Mouse (Mus musculus) lung, postnatal 0 days (tissue): ENCODE measurements at regions not wholly inside any gene's neighbourhood (a gene's known extent, or its start where the extent isn't known, plus 50 kb on each side); places are given as distances from the start of the nearest gene placed in this dataset.

ENCODE experiments used
- ATAC-seq: fragments of 200-750 bp; cut with Nextera tagmentation; 2 replicates; pipeline ENCODE4 v1.8.0; 2017; ENCODE audit warnings: moderate library complexity
- DNase-seq: peaks from one replicate; pipeline ENCODE4 v3.0.0-alpha.2; 2016; ENCODE audit warnings: low spot score
- H3K27ac ChIP-seq: fragments of 300-500 bp; sonication (generic); 2 replicates; pipeline ENCODE4 v1.5.1; 2014; ENCODE audit warnings: antibody characterized with exemption, mild to moderate bottlenecking, low read length, mixed read lengths
- H3K27me3 ChIP-seq: fragments of 300-500 bp; sonication (generic); replicated peaks from 2 replicates; pipeline ENCODE4 v1.6.1; 2014; ENCODE audit warnings: low read length, mixed read lengths; ENCODE audit not compliant: insufficient read depth
- H3K36me3 ChIP-seq: fragments of 300-500 bp; sonication (generic); 2 replicates; pipeline ENCODE4 v1.6.1; 2014; ENCODE audit warnings: low read length, mixed read lengths; ENCODE audit not compliant: insufficient read depth
- H3K4me1 ChIP-seq: fragments of 300-500 bp; sonication (generic); 2 replicates; pipeline ENCODE4 v1.6.1; 2014; ENCODE audit warnings: antibody characterized with exemption, low read depth, low read length, mixed read lengths; ENCODE audit not compliant: insufficient read depth
- H3K4me2 ChIP-seq: fragments of 300-500 bp; sonication (generic); replicated peaks from 2 replicates; pipeline ENCODE4 v1.6.1; 2014; ENCODE audit warnings: low read depth, mild to moderate bottlenecking, low read length, moderate library complexity, mixed read lengths
- H3K4me3 ChIP-seq: fragments of 300-500 bp; sonication (generic); 2 replicates; pipeline ENCODE4 v1.5.1; 2014; ENCODE audit warnings: low read depth, low read length
- H3K9ac ChIP-seq: fragments of 300-500 bp; sonication (generic); replicated peaks from 2 replicates; pipeline ENCODE4 v1.6.1; 2014; ENCODE audit warnings: low read depth, mild to moderate bottlenecking
- H3K9me3 ChIP-seq: fragments of 300-500 bp; sonication (generic); 2 replicates; pipeline ENCODE4 v1.6.1; 2016; ENCODE audit warnings: low read length, mixed read lengths
- CTCF ChIP-seq: IDR thresholded peaks from 2 replicates; pipeline ENCODE4 v1.5.1; 2016; ENCODE audit warnings: antibody characterized with exemption, mild to moderate bottlenecking
- EP300 ChIP-seq: IDR thresholded peaks from 2 replicates; pipeline ENCODE4 v1.6.1; 2016; ENCODE audit warnings: antibody characterized with exemption, mild to moderate bottlenecking, control low read depth
- WGBS: fragments of 180-500 bp; shearing (Covaris S2); extraction: QIAGEN DNeasy Blood & Tissue Kit; methylation state at CpG from one replicate; pipeline ENCODE4 v1.1.7; 2014; 5-methylcytosine and 5-hydroxymethylcytosine counted together

GRCm38 (mm10) chr16:25042669-25043440 lies 243.8 kb upstream of the Tprg start:
- ATAC-seq: peak; percentile 65

GRCm38 (mm10) chr16:25044637-25045036 lies 242.0 kb upstream of the Tprg start:
- Histone ChIP-seq H3K4me1 (0 out of 2 replicates have a peak, but pooled peaks cover 15% of the 10 kb centered on the region), H3K27ac (no peak overlapping the region), H3K27me3 (no peaks in the 10 kb centered on the region), H3K9me3 (no peaks in the 10 kb centered on the region), H3K4me2 (no peak overlapping the region), H3K36me3 (no peaks in the 10 kb centered on the region), H3K4me3 (no peak overlapping the region), H3K9ac (no peak overlapping the region)
- DNase-seq (no peak), ATAC-seq (no peak)
- TF ChIP-seq EP300 (no peak), CTCF (no peak)
- 73% methylated on average over 3 of the region's 3 CpGs for WGBS

More at GRCm38 (mm10) chr16:25042669-25043440, 243.8 kb upstream of the Tprg start:
- Histone ChIP-seq H3K9ac (no peak overlapping the region), H3K36me3 (no peaks in the 10 kb centered on the region), H3K27me3 (no peaks in the 10 kb centered on the region), H3K4me1 (0 out of 2 replicates have a peak, but pooled peaks cover 15% of the 10 kb centered on the region), H3K4me3 (no peak overlapping the region), H3K4me2 (no peak overlapping the region), H3K27ac (no peak overlapping the region), H3K9me3 (no peaks in the 10 kb centered on the region)
- DNase-seq: peak; percentile 53
- TF ChIP-seq CTCF (no peak), EP300 (no peak)
- 45% methylated on average over 8 of the region's 8 CpGs for WGBS

GRCm38 (mm10) chr16:25047726-25048125 lies 238.9 kb upstream of the Tprg start:
- no peaks in the 10 kb centered on the region for H3K36me3 ChIP-seq
- H3K4me3 ChIP-seq: no peak overlapping the region
- no peaks in the 10 kb centered on the region for H3K27me3 ChIP-seq
- WGBS: 78% methylated on average over 2 of the region's 2 CpGs
- H3K9ac ChIP-seq: no peak overlapping the region
- H3K9me3 ChIP-seq: no peaks in the 10 kb centered on the region
- H3K4me2 ChIP-seq: no peak overlapping the region
- DNase-seq (no peak), ATAC-seq (no peak)
- no peak overlapping the region for H3K27ac ChIP-seq
- peaks cover 18% of the 10 kb centered on the region for H3K4me1 ChIP-seq
- TF ChIP-seq CTCF (no peak), EP300 (no peak)

GRCm38 (mm10) chr16:25049928-25050510 lies 236.6 kb upstream of the Tprg start:
- H3K9ac ChIP-seq: no peak overlapping the region
- H3K4me3 ChIP-seq: no peak overlapping the region
- H3K27me3 ChIP-seq: no peaks in the 10 kb centered on the region
- no peak overlapping the region for H3K27ac ChIP-seq
- 33% methylated on average over 7 of the region's 7 CpGs for WGBS
- no peaks in the 10 kb centered on the region for H3K36me3 ChIP-seq
- no peaks in the 10 kb centered on the region for H3K9me3 ChIP-seq
- peak; percentile 55 for ATAC-seq
- no peak overlapping the region for H3K4me2 ChIP-seq
- peaks cover 20% of the 10 kb centered on the region for H3K4me1 ChIP-seq
- peak; percentile 73 for DNase-seq
- peak; percentile 90 for TF ChIP-seq EP300
- no peak for TF ChIP-seq CTCF

- Histone ChIP-seq H3K9me3 (no peaks in the 10 kb centered on the region), H3K9ac (no peak overlapping the region), H3K4me2 (no peak overlapping the region), H3K4me3 (no peak overlapping the region), H3K4me1 (peaks cover 20% of the 10 kb centered on the region), H3K27me3 (no peaks in the 10 kb centered on the region), H3K27ac (no peak overlapping the region), H3K36me3 (no peaks in the 10 kb centered on the region)
- DNase-seq (no peak), ATAC-seq (no peak)
- WGBS: 73% methylated on average over 5 of the region's 5 CpGs
- TF ChIP-seq CTCF (no peak), EP300 (no peak)
These were observed 235.6 kb upstream of the Tprg start for GRCm38 (mm10) chr16:25051044-25051443.

GRCm38 (mm10) chr16:25052428-25052827 lies 234.2 kb upstream of the Tprg start:
- H3K4me1 ChIP-seq: peaks cover 20% of the 10 kb centered on the region
- H3K4me2 ChIP-seq: no peak overlapping the region
- no peak overlapping the region for H3K4me3 ChIP-seq
- DNase-seq (peak; percentile 86), ATAC-seq (peak; percentile 37)
- no peak overlapping the region for H3K9ac ChIP-seq
- H3K36me3 ChIP-seq: no peaks in the 10 kb centered on the region
- H3K9me3 ChIP-seq: no peaks in the 10 kb centered on the region
- H3K27me3 ChIP-seq: no peaks in the 10 kb centered on the region
- 39% methylated on average over 5 of the region's 5 CpGs for WGBS
- peak overlapping the region; percentile 62 for H3K27ac ChIP-seq
- TF ChIP-seq CTCF: no peak
